ENCODE assay signal across 8 mouse cellular contexts in the genomic region with DNA sequence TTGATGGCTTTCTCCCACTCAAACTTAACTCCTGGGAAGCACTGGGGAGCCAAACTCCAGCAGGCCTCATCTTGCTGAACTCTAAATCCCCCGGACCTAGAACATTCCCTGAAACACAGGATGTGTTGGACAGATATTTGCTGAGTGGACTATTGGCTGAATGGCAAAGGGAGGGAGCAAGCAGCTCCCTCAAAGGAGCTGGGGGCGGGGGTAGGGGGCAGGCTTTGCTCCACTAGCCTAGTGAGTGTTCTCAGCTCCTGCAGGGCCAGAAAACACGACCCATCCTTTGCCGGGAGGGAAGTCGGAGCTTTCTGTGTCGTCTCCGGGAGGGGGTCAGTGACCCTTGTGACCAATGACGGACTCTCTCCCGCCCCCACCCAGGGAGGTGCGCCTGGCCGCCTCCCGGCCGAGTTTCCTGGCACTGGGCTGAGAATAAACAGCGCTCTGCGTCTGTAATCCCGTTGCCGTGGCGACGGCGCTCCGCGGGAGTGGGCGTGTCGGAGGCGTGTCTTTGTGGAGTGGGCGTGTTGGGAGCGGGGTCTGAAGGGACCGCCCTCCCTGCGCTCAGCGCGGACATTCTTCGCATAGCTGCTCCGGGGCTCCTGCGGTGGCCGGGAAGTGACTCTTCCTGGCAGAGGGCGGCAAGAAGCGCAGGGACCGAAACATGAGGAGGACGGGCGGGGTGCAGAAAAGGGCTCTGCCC. TPM values are rescaled to one million over a fixed set of nuclear protein-coding genes. Genes with fewer than 3 reads are reported as not detected.
DNase-seq lines count a peak whose midpoint lies in the region; ATAC-seq lines count a peak whose summit lies in the region.

No protein-coding gene starts in this region.

- peak; percentile 88 for ATAC-seq in common myeloid progenitor, adult 5-6 weeks (replicated peaks; ENCODE audit: low read depth, poor library complexity, severe bottlenecking)
- ATAC-seq in megakaryocyte progenitor cell, adult 5-6 weeks (replicated peaks; ENCODE audit: poor library complexity), result peak; percentile 89

- DNase-seq in ZHBTc4 (ENCODE audit: low read depth, low spot score), result peak; percentile 99
- peak; percentile 97 for DNase-seq in gastrocnemius, adult 8-10 months (ENCODE audit: low spot score in 2 of 2)
- DNase-seq in induced T-regulatory cell, adult 2 months (ENCODE audit: low read depth), result peak; percentile 97
- DNase-seq in left cerebral cortex, adult 9 months (ENCODE audit: low spot score in 2 of 2), result peak; percentile 82 to 96
- peak; percentile 95 for DNase-seq in right cerebral cortex, postnatal 14 days
- peak; percentile 99 for DNase-seq in urinary bladder, postnatal 36 days (ENCODE audit: low spot score in 2 of 2)

RNA-seq across cellular contexts. Expression of gene Socs3, which starts 6.6 kb away (rescaled TPM):
- total RNA-seq in common myeloid progenitor, adult 5-6 weeks (2017), result 8.3 and 10.4 TPM in 2 replicates
- 1 to 10 TPM; 1.9 to 3.3 (median 2.5) TPM for total RNA-seq in gastrocnemius, adult 8-10 months (2022)
- total RNA-seq in megakaryocyte progenitor cell, adult 5-6 weeks (2015), result 0.76 and 0.96 TPM in 2 replicates
- total RNA-seq in megakaryocyte progenitor cell, adult 5-6 weeks (2017), result 0.79 and 1.1 TPM in 2 replicates

RNA-seq across cellular contexts. Expression of gene Pgs1, which starts 22.9 kb away (rescaled TPM):
- total RNA-seq in common myeloid progenitor, adult 5-6 weeks (2017), result 6.8 and 11.7 TPM in 2 replicates
- total RNA-seq in gastrocnemius, adult 8-10 months (2022), result 10 to 100 TPM; 16.9 to 23.0 (median 19.1) TPM
- 13.0 and 14.7 TPM in 2 replicates for total RNA-seq in megakaryocyte progenitor cell, adult 5-6 weeks (2015)
- total RNA-seq in megakaryocyte progenitor cell, adult 5-6 weeks (2017), result 15.6 and 18.7 TPM in 2 replicates

Comparison
In these comparisons a context has a peak if more than half of its experiments do, and no peak if none do; other contexts are left out.
1. Peak in every context shown above with its lines: DNase-seq and ATAC-seq.